Mouse (Mus musculus): ENCODE results near the gene Ankrd13d.
A peak's percentile ranks its signal among the peaks of the same experiment; 100 is the strongest.

The Ankrd13d gene

DNA sequence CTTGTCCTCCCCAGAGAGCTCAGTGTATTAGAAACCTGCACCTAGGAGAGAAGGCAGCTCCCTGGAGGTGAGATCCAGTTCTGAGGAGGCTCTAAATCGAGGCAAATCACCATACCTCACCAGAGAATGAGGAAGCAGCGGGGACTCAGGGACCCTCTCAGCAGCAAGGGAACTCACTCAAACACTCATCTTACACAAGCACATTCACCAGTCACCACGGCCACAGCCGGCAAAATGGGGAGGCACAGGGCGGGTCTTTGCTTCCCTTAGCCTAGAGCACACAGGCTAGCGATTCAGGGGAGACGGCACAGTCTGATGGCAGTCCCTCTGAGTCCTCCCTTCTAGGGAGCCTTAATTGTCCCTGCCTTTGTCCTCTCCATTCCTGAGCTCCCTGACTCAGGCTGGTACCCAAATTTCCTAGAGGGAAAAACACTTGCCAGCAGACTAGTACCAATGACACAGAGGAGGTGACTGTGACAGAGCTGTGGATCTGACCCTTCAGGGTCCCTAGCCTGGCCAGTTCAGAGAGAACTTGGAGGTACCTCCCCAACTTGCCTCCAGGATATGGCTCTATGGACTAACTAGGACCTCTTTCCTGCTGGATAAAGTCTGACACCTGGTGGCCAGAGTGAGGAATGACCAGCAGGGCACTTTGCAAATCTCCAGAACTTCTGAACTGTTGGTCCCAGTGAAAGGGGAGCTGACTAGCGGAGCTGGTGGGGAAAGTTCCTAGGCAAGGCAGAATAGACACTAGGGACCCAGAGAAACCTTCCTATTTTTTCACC is 54.9 kb downstream of the Ankrd13d start:
- peak; percentile 79 for DNase-seq (ENCODE audit: low read depth, low spot score)

DNA sequence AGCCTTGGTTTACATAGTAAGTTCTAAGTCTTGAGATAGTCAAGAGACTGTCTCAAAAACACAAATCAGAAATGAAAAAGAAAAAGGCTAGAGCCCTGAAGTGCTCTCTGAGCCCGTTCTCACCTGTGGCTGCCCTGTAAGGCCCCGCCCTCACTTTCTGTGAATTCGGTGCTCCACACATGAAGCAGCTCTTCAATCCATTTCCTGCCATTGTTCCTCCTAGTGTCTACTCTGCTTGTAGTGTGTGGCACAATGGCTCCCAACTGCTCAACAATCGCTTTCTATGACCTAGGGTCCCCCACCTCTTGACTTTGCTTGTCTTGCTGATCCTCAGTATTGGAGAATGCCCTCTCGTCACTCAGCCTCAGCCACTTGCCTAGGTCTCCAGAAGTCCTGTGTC is 55.5 kb downstream of the Ankrd13d start:
- no peak for DNase-seq (ENCODE audit: low read depth, low spot score)

DNA sequence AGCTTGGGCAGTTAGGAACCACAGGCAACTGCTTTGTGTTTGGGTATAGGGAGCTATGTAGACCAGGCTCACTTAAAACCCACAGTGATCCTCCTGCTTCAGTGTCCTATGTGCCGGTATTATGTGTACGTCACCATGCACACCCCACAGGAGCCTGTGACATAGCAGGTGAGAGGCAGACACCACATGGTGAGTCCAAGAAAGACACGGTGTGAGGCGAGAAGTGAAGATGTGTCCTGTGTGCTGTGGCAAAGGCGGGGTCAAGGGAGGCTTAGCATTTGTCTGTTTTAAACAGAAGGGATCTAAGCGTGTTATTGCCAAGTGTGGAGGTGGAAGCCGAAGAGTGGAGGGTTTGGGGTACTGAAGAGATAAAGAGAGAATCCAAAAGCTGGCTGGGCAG is 56.2 kb downstream of the Ankrd13d start:
- no peak for DNase-seq (ENCODE audit: low read depth, low spot score)

DNA sequence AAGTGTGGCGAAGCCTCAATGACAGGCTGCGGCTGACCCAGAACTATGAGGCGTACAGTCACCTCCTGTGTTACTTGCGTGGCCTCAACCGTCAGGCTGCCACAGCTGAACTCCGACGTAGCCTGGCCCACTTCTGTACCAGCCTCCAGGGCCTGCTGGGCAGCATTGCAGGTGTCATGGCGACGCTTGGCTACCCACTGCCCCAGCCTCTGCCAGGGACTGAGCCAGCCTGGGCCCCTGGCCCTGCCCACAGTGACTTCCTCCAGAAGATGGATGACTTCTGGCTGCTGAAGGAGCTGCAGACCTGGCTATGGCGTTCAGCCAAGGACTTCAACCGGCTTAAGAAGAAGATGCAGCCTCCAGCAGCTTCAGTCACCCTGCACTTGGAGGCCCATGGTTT is 60.8 kb downstream of the Ankrd13d start:
- DNase-seq (ENCODE audit: low read depth, low spot score): no peak

DNA sequence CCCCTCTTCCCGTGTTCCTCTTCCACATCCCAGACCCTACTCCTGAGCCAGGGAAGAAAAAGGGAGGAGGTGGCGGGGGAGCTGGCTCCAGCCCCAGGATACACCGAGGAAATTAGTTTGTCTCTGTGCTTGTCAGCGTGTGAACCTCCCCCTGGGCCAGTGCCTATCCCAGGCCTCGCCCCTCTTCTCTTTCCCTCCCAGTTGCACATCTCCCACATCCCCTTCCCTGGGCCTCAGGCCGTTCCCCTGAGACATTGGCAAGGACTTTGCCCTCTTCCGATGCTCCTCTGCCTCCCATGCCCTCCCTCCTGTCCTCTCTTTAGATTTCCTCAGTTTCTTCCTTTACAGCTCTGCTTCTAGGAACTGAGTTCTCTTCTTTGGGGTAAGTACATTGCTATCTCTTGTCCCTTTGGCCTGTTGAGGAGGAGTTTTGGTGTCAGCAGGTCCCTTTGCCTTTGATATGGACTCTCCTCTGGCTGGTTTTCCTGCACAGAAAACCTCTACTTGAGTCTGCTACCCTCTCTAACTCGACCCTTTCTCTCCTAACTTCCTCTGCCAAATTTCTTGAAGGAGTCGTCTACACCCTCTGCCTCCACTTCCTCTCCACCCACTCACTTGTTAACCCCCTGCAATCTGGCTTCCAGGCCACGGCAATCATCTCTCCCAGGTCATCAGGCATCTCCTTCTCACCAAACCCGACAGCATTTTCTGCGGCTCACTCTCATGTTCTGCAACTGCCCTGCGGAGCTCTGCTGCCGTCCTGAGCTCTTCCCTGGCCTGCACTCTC is 61.8 kb downstream of the Ankrd13d start:
- no peak for DNase-seq (ENCODE audit: low read depth, low spot score)

DNA sequence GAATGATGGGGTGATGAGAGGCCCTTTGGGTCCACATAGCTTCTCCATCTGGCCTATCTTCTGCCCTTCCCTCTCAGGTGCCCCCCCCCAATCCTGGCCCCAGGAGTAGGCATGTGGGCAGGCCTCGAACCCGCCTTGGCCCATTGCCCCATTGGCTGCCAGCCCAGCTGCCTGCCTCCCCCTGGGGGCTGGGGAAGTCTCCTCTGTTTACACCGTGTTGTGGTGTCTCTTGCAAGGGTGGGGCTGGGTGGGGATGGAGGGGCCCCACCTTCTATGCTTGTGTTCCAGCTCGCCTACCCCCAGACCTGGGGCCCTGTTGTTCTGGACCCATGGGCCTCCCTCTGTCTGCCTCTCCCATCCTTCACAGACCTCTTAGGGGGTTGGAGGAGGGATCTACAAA is 62.5 kb downstream of the Ankrd13d start:
- DNase-seq (ENCODE audit: low read depth, low spot score): no peak

Data from retina, postnatal 7 days (tissue).